Mouse (Mus musculus) heart, postnatal 14 days (tissue): ENCODE measurements at regions not wholly inside any gene's neighbourhood (a gene's known extent, or its start where the extent isn't known, plus 50 kb on each side); places are given as distances from the start of the nearest gene placed in this dataset.

Experiments used
- DNase-seq, 2 experiments: peaks; one replicate each; pipeline ENCODE4 v3.0.0; 2021 to 2022
- intact Hi-C: fragments of 180-260 bp; cut with DNase I; formaldehyde crosslinking; loops from one replicate; pipeline ENCODE4 v1.15.1; 2025

GRCm38 (mm10) chr1:41551271-41551670 lies 745.9 kb downstream of the Tmem182 start:
- no peak for DNase-seq
- intact Hi-C loops, result loop anchor here (10.0 kb wide), 1 partner anchor 104 kb away; no protein-coding TSS in a partner anchor

DNA sequence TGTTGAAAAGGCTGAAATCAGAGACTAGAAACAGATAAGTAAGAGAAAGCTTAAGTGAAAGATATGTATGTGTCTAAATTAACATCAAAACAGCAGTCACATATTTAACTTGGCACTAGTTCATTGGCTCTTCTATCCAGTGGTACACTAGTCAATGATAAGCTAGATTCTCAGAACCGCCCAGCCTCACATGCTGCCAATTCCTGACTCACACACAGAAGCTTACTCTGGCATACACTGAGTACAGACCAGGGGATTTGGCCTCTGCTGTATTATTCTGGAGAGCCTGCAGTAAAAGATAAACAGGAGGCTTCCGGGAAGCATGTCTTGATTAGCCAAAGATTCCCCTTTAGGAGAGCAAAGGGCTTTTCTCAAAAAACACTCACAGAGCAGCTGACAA lies 750.2 kb downstream of the Tmem182 start:
- DNase-seq, result peak; percentile 53 to 67
- intact Hi-C loops, result loop anchor here (10.0 kb wide), 1 partner anchor 99 kb away; no protein-coding TSS in a partner anchor

DNA sequence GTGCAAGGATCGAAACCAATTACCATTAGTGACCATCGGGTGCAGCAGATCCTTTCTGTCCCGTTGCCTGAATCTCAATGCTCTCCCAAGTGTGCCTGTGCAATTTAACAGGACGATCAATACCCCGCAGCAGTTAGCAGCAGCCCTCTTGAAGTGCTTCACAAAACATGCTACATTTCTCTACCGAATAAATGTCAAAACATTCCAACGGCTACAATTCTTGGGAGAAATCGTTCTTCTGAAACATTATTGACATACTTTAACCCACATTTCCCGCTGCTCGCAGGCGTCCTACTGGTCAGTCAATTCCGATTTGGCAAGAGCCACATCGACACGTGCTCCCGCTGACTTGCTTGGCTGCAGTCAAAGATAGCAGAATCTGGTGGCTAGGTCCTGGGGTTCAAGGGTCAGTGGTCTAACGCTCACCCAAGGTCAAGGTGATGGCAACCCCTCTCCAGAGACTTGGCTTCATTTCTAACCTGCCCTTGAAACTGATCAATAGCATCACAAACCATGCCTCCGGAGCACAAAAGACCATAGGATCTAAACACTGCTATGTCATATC lies 753.8 kb downstream of the Tmem182 start:
- intact Hi-C loops, result loop anchor here (10.0 kb wide), 1 partner anchor 96 kb away; no protein-coding TSS in a partner anchor
- no peak for DNase-seq

- DNase-seq, result no peak
- intact Hi-C loops, result loop anchor here (10.0 kb wide), 1 partner anchor 95 kb away; no protein-coding TSS in a partner anchor
These were observed 754.6 kb downstream of the Tmem182 start for GRCm38 (mm10) chr1:41559991-41560390.

GRCm38 (mm10) chr1:41603471-41603870 lies 798.1 kb downstream of the Tmem182 start:
- DNase-seq, result no peak
- intact Hi-C loops, result no loop called here

DNA sequence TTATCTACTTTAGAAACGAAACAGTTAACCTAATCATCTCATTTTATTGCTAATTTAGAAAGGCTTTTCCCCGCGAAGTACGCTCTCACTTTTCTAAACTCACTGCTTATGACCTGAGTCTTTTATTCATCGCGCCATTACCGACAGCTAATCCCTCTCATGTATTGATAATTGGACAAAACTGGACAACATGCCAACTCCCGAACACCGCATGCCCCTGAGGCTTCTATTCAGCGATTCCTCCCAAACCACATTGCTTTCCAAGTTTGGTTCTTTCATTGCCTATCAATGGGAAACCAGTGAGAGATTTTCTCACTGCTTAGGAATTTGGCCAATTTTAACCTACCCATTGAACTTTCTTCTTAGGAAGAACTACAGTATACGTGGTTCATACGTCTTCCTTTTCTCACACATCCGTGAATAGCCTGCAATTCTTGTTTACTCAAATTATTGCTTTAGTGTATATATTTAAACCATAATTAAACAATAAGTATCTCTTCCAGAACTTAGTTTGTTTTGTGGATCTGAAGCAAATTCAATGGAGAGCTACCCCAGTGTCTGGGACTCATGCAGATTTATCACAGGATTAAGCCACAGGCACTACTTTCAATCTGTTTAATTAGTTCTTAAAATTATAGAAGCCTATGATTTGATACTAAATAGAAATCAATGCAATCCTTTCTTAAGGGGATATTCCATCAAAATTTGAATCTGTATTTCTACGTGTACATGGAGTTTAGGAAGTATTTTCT lies 799.8 kb downstream of the Tmem182 start:
- intact Hi-C loops, result no loop called here
- DNase-seq, result no peak

- no peak for DNase-seq
- intact Hi-C loops, result no loop called here
These were observed 800.3 kb downstream of the Tmem182 start for GRCm38 (mm10) chr1:41605748-41606131.

DNA sequence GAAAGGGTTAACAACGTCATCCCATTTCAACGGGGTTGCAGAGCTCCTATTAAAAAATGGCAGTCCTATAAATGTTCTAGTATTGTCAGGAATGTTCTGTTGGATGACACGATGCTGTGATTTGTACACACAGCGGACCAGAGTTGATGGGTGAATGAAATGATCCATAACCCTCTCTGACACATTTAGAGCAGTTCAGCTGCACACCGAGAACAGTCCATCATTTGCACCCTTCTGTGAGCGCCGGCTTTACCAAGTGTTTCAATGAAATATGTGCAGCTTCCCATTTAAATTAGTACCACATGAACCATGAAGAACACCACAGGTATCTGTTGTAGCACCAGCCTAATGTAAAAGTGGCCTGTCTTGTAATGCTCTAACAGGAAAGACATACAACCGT lies 805.4 kb downstream of the Tmem182 start:
- intact Hi-C loops, result no loop called here
- no peak for DNase-seq

DNA sequence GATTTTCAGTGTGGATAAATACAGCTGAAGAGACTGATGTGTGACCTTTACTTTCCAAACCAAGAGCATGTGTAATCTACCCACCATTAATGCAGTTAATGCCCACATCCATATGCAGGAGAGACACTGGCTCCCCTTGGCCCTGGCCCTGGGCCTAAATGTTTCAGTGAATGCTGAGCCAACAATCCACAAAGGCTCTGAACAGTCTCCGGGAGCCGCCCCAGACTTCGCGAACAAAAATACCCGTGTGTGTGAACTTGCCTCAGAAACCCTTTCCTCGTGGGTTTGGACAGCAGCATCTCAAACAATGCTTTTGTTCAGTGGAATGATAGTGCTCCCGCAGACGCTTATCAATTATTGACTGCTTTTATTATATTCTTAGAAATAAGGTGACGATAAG lies 846.4 kb downstream of the Tmem182 start:
- peak; percentile 3 to 6 for DNase-seq
- intact Hi-C loops, result loop anchor here (10.0 kb wide), 1 partner anchor 97 kb away; no protein-coding TSS in a partner anchor

DNA sequence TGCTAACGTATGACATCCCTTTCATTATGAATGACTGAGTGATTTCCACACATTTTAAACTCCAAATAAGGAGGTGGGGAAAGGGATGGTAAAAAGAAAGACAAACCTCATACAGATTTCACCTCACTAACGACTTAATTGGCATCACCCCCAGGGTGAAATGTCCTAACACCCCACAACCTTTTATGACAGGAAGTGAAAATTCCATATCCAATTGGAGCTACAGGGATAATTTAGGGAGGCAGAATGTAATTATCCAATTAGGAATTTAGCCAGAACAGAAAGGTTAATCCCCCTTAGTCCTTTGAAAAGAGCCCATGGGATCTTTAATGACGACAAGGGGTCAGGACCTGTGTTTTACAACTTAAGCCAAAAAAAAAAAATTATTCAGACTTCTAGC lies 846.8 kb downstream of the Tmem182 start:
- DNase-seq, result no peak
- intact Hi-C loops, result loop anchor here (10.0 kb wide), 1 partner anchor 97 kb away; no protein-coding TSS in a partner anchor

GRCm38 (mm10) chr1:41652646-41653427 lies 847.4 kb downstream of the Tmem182 start:
- intact Hi-C loops, result loop anchor here (10.0 kb wide), 1 partner anchor 98 kb away; no protein-coding TSS in a partner anchor
- peak; percentile 70 to 82 for DNase-seq

- intact Hi-C loops, result no loop called here
These were observed 868.7 kb downstream of the Tmem182 start for GRCm38 (mm10) chr1:41674086-41674485.

DNA sequence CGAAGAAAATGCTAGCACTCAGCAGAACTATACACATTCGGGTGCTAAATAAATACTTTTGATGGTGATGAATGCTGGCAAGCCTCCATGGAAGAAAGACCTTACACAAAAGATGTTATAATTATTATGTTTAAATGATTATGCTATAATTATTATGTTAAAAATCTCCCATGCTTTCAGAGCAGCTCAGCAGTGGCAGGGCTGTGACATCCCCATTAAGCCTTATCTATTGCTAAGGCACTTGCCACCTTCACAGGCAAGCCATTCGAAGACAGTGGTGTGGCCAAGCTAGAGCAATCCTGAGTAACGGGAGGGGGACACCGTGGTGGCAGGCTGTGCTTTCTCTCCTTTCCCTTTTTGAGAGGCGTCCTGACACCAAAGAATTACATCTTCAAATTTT lies 869.9 kb downstream of the Tmem182 start:
- intact Hi-C loops, result no loop called here
- no peak for DNase-seq

More at GRCm38 (mm10) chr1:41674086-41674485, 868.7 kb downstream of the Tmem182 start:
- no peak for DNase-seq

GRCm38 (mm10) chr1:41705692-41706091 lies 900.3 kb downstream of the Tmem182 start:
- no peak for DNase-seq
- intact Hi-C loops, result no loop called here

DNA sequence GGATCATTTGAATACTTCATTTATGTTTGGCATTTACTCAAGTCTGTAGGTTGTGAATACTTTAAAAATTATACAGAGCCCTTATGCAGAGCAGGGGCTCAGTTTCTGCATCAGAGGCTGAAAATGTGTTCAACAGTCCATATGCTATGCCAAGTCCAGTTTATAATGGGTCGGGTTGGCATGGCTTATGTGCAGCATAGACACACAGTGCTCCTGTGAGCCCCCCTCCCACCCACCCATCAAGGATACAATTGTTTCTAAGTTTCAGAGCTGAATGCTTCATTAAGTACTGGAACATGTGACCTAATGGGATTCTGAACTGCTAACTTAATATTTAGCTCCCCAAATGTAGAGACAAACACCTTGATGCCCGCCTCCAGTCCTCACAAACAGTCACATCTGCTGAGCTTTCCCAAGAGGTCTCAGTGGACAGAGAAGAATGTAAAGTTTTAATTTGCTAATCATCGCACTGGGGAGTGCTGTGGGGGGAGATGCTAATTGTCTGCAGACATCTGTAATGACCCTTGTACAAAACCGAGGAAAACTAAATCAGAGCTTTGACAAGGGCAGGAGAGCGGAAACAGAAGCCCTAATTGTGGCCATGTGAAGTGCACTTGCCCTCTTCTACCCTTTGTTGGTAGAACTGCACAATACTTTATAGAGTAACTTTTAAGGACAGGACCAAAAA lies 937.4 kb downstream of the Tmem182 start:
- intact Hi-C loops, result no loop called here
- no peak for DNase-seq

DNA sequence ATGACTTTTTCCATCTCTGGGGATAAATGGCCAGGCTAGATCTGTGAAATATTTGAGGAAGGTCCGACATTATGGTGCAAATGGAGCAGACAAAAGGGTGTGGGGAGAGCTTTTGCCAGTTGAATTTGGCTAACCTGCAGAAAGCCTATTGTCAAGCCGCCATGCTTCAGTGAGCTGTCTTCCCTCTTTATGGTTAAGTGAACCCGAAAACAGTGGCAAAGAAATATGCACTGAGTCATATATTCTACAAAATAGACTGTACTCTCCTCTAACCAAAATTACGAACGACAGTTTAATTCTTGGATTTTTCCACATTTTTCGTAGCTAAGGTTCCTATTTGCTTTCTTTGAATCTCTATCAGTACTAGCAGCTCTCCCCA lies 937.9 kb downstream of the Tmem182 start:
- no peak for DNase-seq
- intact Hi-C loops, result no loop called here

GRCm38 (mm10) chr1:41744531-41744930 lies 939.1 kb downstream of the Tmem182 start:
- intact Hi-C loops, result no loop called here
- DNase-seq, result no peak

GRCm38 (mm10) chr1:41759366-41759765 lies 936.2 kb upstream of the Pou3f3 start:
- no peak for DNase-seq
- intact Hi-C loops, result no loop called here
